Mouse (Mus musculus) MEL-GATA-1-ER (cell line): ENCODE data around the gene Svs2.
A peak's percentile ranks its signal among the peaks of the same experiment; 100 is the strongest.
"Not testable (repeated sequence)": the region's sequence is repeated elsewhere in the genome, so short reads cannot be mapped to it uniquely, and the experiment has no call there.

Source experiments
- DNase-seq: peaks from one replicate; pipeline ENCODE4 v3.0.0-alpha.2; 2012; ENCODE audit warnings: low read depth; ENCODE audit errors: extremely low read depth

Svs2 gene

GRCm38 (mm10) chr2:164238366-164238765, at the start of gene Svs2:
Gene Svs2, minus strand, starts transcription at chr2:164238466.
- DNase-seq, result no peak

GRCm38 (mm10) chr2:164278359-164278758, 40.1 kb upstream of the Svs2 start, which contains the start of gene Svs4:
Gene Svs4, minus strand, starts transcription at chr2:164278459.
- no peak for DNase-seq

GRCm38 (mm10) chr2:164256540-164256939, 18.3 kb upstream of the Svs2 start, which contains the start of gene Svs3b:
Gene Svs3b, minus strand, starts transcription at chr2:164256640.
- DNase-seq, result not testable (repeated sequence)

GRCm38 (mm10) chr2:164232671-164233070, 5.6 kb downstream of the Svs2 start:
- DNase-seq, result no peak

GRCm38 (mm10) chr2:164228361-164229070, 9.8 kb downstream of the Svs2 start:
- no peak for DNase-seq

GRCm38 (mm10) chr2:164221522-164221921, 16.7 kb downstream of the Svs2 start, which contains the start of gene Wfdc15b:
Gene Wfdc15b, minus strand, starts transcription at chr2:164221660.
- DNase-seq, result no peak

- DNase-seq, result no peak
These were observed 19.0 kb downstream of the Svs2 start for GRCm38 (mm10) chr2:164219295-164219694.

- no peak for DNase-seq
These were observed 25.6 kb downstream of the Svs2 start for GRCm38 (mm10) chr2:164212711-164213110.

- no peak for DNase-seq
These were observed 27.4 kb downstream of the Svs2 start for GRCm38 (mm10) chr2:164210892-164211291.

- no peak for DNase-seq
These were observed 31.6 kb downstream of the Svs2 start for GRCm38 (mm10) chr2:164206676-164207075.

GRCm38 (mm10) chr2:164206011-164206410, 32.3 kb downstream of the Svs2 start:
- DNase-seq, result not testable (repeated sequence)

GRCm38 (mm10) chr2:164199626-164200327, 38.5 kb downstream of the Svs2 start, which contains the start of gene Wfdc15a:
Gene Wfdc15a, minus strand, starts transcription at chr2:164200130.
- no peak for DNase-seq

- no peak for DNase-seq
These were observed 41.6 kb downstream of the Svs2 start for GRCm38 (mm10) chr2:164196700-164196990.

- DNase-seq, result no peak
These were observed 42.1 kb downstream of the Svs2 start for GRCm38 (mm10) chr2:164195971-164196699.

- no peak for DNase-seq
These were observed 43.2 kb downstream of the Svs2 start for GRCm38 (mm10) chr2:164194959-164195630.

GRCm38 (mm10) chr2:164192279-164192678, 46.0 kb downstream of the Svs2 start:
- DNase-seq, result no peak

- DNase-seq, result no peak
These were observed 47.7 kb downstream of the Svs2 start, which contains the start of gene Wfdc12 for GRCm38 (mm10) chr2:164190576-164190975. Gene Wfdc12, minus strand, starts transcription at chr2:164190608.

GRCm38 (mm10) chr2:164188722-164189121, 49.5 kb downstream of the Svs2 start:
- peak; percentile 14 for DNase-seq
